Mouse (Mus musculus): ENCODE results near the gene Lrig1. TPM values are rescaled to one million over a fixed set of nuclear protein-coding genes. Genes with fewer than 3 reads are reported as not detected.

Gene Lrig1
- polyA plus RNA-seq, 1 experiment from 2014 or later = 13.5 TPM

GRCm38 (mm10) chr6:94631051-94631778, 68.7 kb downstream of the Lrig1 start:
- Histone ChIP-seq H3K4me3 (ENCODE audit: low read depth, low read length) (no peak overlapping the region), H3K4me2 (no peak overlapping the region), H3K27me3 (ENCODE audit: insufficient read depth, low read length) (no peaks in the 10 kb centered on the region), H3K9ac (no peak overlapping the region), H3K36me3 (ENCODE audit: insufficient read depth) (0 out of 2 replicates have a peak, but pooled peaks cover 13% of the 10 kb centered on the region), H3K4me1 (ENCODE audit: insufficient read depth) (peaks cover 7% of the 10 kb centered on the region; the same call in 1 of the 2 replicates), H3K9me3 (ENCODE audit: low read depth, low read length) (no peaks in the 10 kb centered on the region), H3K27ac (ENCODE audit: low read depth) (peak overlapping the region; percentile 69)
- no peak for TF ChIP-seq CTCF (IDR thresholded peaks at IDR 0.05; ENCODE audit: low read depth)
- 59% methylated on average over 7 of the region's 7 CpGs for WGBS
- DNase-seq (peak; percentile 63), ATAC-seq (ENCODE audit: insufficient read depth) (peak; percentile 57; the same call in 1 of the 2 replicates)

- peaks cover 7% of the 10 kb centered on the region; the same call in 1 of the 2 replicates for H3K4me1 ChIP-seq (ENCODE audit: insufficient read depth)
- H3K4me2 ChIP-seq = no peak overlapping the region
- no peak for ATAC-seq (ENCODE audit: insufficient read depth)
- peaks cover 30% of the 10 kb centered on the region; the same call in 1 of the 2 replicates for H3K36me3 ChIP-seq (ENCODE audit: insufficient read depth)
- H3K27me3 ChIP-seq (ENCODE audit: insufficient read depth, low read length) = no peaks in the 10 kb centered on the region
- H3K9ac ChIP-seq = no peak overlapping the region
- 56% methylated on average over 6 of the region's 6 CpGs for WGBS
- TF ChIP-seq CTCF (IDR thresholded peaks at IDR 0.05; ENCODE audit: low read depth) = no peak
- DNase-seq = no peak
- H3K27ac ChIP-seq (ENCODE audit: low read depth) = no peak overlapping the region
- H3K9me3 ChIP-seq (ENCODE audit: low read depth, low read length) = no peaks in the 10 kb centered on the region
- no peak overlapping the region for H3K4me3 ChIP-seq (ENCODE audit: low read depth, low read length)
Observed at GRCm38 (mm10) chr6:94628787-94629186, 71.2 kb downstream of the Lrig1 start.

GRCm38 (mm10) chr6:94627714-94628595, 72.0 kb downstream of the Lrig1 start:
- Histone ChIP-seq H3K27me3 (ENCODE audit: insufficient read depth, low read length) (no peaks in the 10 kb centered on the region), H3K4me2 (no peak overlapping the region), H3K9ac (no peak overlapping the region), H3K36me3 (ENCODE audit: insufficient read depth) (peaks cover 33% of the 10 kb centered on the region; the same call in 1 of the 2 replicates), H3K4me1 (ENCODE audit: insufficient read depth) (peaks cover 7% of the 10 kb centered on the region; the same call in 1 of the 2 replicates), H3K27ac (ENCODE audit: low read depth) (no peak overlapping the region), H3K9me3 (ENCODE audit: low read depth, low read length) (no peaks in the 10 kb centered on the region), H3K4me3 (ENCODE audit: low read depth, low read length) (no peak overlapping the region)
- ATAC-seq (ENCODE audit: insufficient read depth) = no peak
- 67% methylated on average over 15 of the region's 15 CpGs for WGBS
- no peak for TF ChIP-seq CTCF (IDR thresholded peaks at IDR 0.05; ENCODE audit: low read depth)
- no peak for DNase-seq

GRCm38 (mm10) chr6:94626807-94627206, 73.2 kb downstream of the Lrig1 start:
- DNase-seq (no peak), ATAC-seq (ENCODE audit: insufficient read depth) (no peak)
- peaks cover 1% of the 10 kb centered on the region; the same call in 1 of the 2 replicates for H3K4me1 ChIP-seq (ENCODE audit: insufficient read depth)
- no peak overlapping the region for H3K27ac ChIP-seq (ENCODE audit: low read depth)
- H3K9me3 ChIP-seq (ENCODE audit: low read depth, low read length) = no peaks in the 10 kb centered on the region
- 56% methylated on average over 2 of the region's 2 CpGs for WGBS
- H3K4me3 ChIP-seq (ENCODE audit: low read depth, low read length) = no peak overlapping the region
- H3K27me3 ChIP-seq (ENCODE audit: insufficient read depth, low read length) = no peaks in the 10 kb centered on the region
- H3K9ac ChIP-seq = no peak overlapping the region
- H3K36me3 ChIP-seq (ENCODE audit: insufficient read depth) = peaks cover 45% of the 10 kb centered on the region
- no peak for TF ChIP-seq CTCF (IDR thresholded peaks at IDR 0.05; ENCODE audit: low read depth)
- H3K4me2 ChIP-seq = no peak overlapping the region

- H3K27me3 ChIP-seq (ENCODE audit: insufficient read depth, low read length) = no peaks in the 10 kb centered on the region
- no peaks in the 10 kb centered on the region for H3K4me1 ChIP-seq (ENCODE audit: insufficient read depth)
- H3K9ac ChIP-seq = no peak overlapping the region
- no peak overlapping the region for H3K4me3 ChIP-seq (ENCODE audit: low read depth, low read length)
- no peaks in the 10 kb centered on the region for H3K9me3 ChIP-seq (ENCODE audit: low read depth, low read length)
- TF ChIP-seq CTCF (IDR thresholded peaks at IDR 0.05; ENCODE audit: low read depth) = no peak
- no peak overlapping the region for H3K4me2 ChIP-seq
- H3K27ac ChIP-seq (ENCODE audit: low read depth) = no peak overlapping the region
- ATAC-seq (ENCODE audit: insufficient read depth) (no peak), DNase-seq (no peak)
- WGBS = 63% methylated on average over 5 of the region's 5 CpGs
- H3K36me3 ChIP-seq (ENCODE audit: insufficient read depth) = peaks cover 53% of the 10 kb centered on the region
Observed at GRCm38 (mm10) chr6:94625896-94626295, 74.1 kb downstream of the Lrig1 start.

- no peak overlapping the region for H3K4me3 ChIP-seq (ENCODE audit: low read depth, low read length)
- no peak overlapping the region for H3K27ac ChIP-seq (ENCODE audit: low read depth)
- no peak for DNase-seq
- ATAC-seq (ENCODE audit: insufficient read depth) = no peak
- peaks cover 66% of the 10 kb centered on the region for H3K36me3 ChIP-seq (ENCODE audit: insufficient read depth)
- 81% methylated on average over 5 of the region's 5 CpGs for WGBS
- H3K9ac ChIP-seq = no peak overlapping the region
- H3K9me3 ChIP-seq (ENCODE audit: low read depth, low read length) = no peaks in the 10 kb centered on the region
- H3K4me2 ChIP-seq = no peak overlapping the region
- no peaks in the 10 kb centered on the region for H3K27me3 ChIP-seq (ENCODE audit: insufficient read depth, low read length)
- H3K4me1 ChIP-seq (ENCODE audit: insufficient read depth) = no peaks in the 10 kb centered on the region
- no peak for TF ChIP-seq CTCF (IDR thresholded peaks at IDR 0.05; ENCODE audit: low read depth)
Observed at GRCm38 (mm10) chr6:94624543-94624942, 75.4 kb downstream of the Lrig1 start.

- Histone ChIP-seq H3K4me3 (ENCODE audit: low read depth, low read length) (no peak overlapping the region), H3K27me3 (ENCODE audit: insufficient read depth, low read length) (no peaks in the 10 kb centered on the region), H3K27ac (ENCODE audit: low read depth) (no peak overlapping the region), H3K4me2 (no peak overlapping the region), H3K4me1 (ENCODE audit: insufficient read depth) (no peaks in the 10 kb centered on the region), H3K9me3 (ENCODE audit: low read depth, low read length) (no peaks in the 10 kb centered on the region), H3K9ac (no peak overlapping the region), H3K36me3 (ENCODE audit: insufficient read depth) (peaks cover 77% of the 10 kb centered on the region)
- DNase-seq (peak; percentile 81), ATAC-seq (ENCODE audit: insufficient read depth) (peak; percentile 67; the same call in 1 of the 2 replicates)
- WGBS = 75% methylated on average over 4 of the region's 4 CpGs
- TF ChIP-seq CTCF (IDR thresholded peaks at IDR 0.05; ENCODE audit: low read depth) = peak; percentile 94
Observed at GRCm38 (mm10) chr6:94622983-94623382, 77.0 kb downstream of the Lrig1 start.

Data from lung, embryonic 14.5 days (tissue).